Mouse (Mus musculus) kidney, postnatal 0 days (tissue): ENCODE data around the gene Trdn. TPM values are rescaled to one million over a fixed set of nuclear protein-coding genes. Genes with fewer than 3 reads are reported as not detected.

Experiments
- ATAC-seq: fragments of 200-750 bp; cut with Nextera tagmentation; replicated peaks from 2 replicates; pipeline ENCODE4 v1.8.0; 2017; ENCODE audit warnings: low read depth, moderate number of reproducible peaks, moderate TSS enrichment, moderate library complexity; ENCODE audit not compliant: low FRiP score
- DNase-seq: peaks from one replicate; pipeline ENCODE4 v3.0.0-alpha.2; 2016; ENCODE audit warnings: low spot score
- H3K27ac ChIP-seq: fragments of 300-500 bp; sonication (generic); 2 replicates; pipeline ENCODE4 v1.5.1; 2014; ENCODE audit warnings: mild to moderate bottlenecking
- H3K27me3 ChIP-seq: fragments of 300-500 bp; sonication (generic); 2 replicates; pipeline ENCODE4 v1.6.1; 2014; ENCODE audit warnings: low read length, mixed read lengths; ENCODE audit not compliant: insufficient read depth
- H3K36me3 ChIP-seq: fragments of 300-500 bp; sonication (generic); 2 replicates; pipeline ENCODE4 v1.6.1; 2014; ENCODE audit warnings: low read length, mixed read lengths; ENCODE audit not compliant: insufficient read depth
- H3K4me1 ChIP-seq: fragments of 300-500 bp; sonication (generic); replicated peaks from 2 replicates; pipeline ENCODE4 v1.6.1; 2014; ENCODE audit warnings: antibody characterized with exemption, low read length, mixed read lengths; ENCODE audit not compliant: insufficient read depth
- H3K4me2 ChIP-seq: fragments of 300-500 bp; sonication (generic); 2 replicates; pipeline ENCODE4 v1.6.1; 2014; ENCODE audit warnings: mild to moderate bottlenecking, low read length, moderate library complexity, mixed read lengths
- H3K4me3 ChIP-seq: fragments of 300-500 bp; sonication (generic); replicated peaks from 2 replicates; pipeline ENCODE4 v1.5.1; 2014; ENCODE audit warnings: low read depth, low read length
- H3K9ac ChIP-seq: fragments of 300-500 bp; sonication (generic); 2 replicates; pipeline ENCODE4 v1.6.1; 2014; ENCODE audit warnings: low read depth, low read length
- H3K9me3 ChIP-seq: fragments of 300-500 bp; sonication (generic); replicated peaks from 2 replicates; pipeline ENCODE4 v1.6.1; 2016; ENCODE audit warnings: low read length, inconsistent platforms, mixed read lengths
- CTCF ChIP-seq: IDR thresholded peaks from 2 replicates; pipeline ENCODE4 v1.5.1; 2016; ENCODE audit warnings: antibody characterized with exemption, low read depth, mild to moderate bottlenecking, moderate library complexity
- WGBS: fragments of 180-500 bp; shearing (Covaris S2); extraction: QIAGEN DNeasy Blood & Tissue Kit; methylation state at CpG from one replicate; pipeline ENCODE4 v1.1.7; 2014; 5-methylcytosine and 5-hydroxymethylcytosine counted together
- polyA plus RNA-seq: library from polyadenylated mRNA; unstranded; fragments of >200 nt; fragmentation: Nextera tagmentation; extraction: Ambion mirVana; gene quantifications from 2 replicates; pipeline ENCODE4 v1.2.1, GENCODE M21; 2015

The Trdn gene
- polyA plus RNA-seq, 1 experiment from 2014 or later, result not detected

GRCm38 (mm10) chr10:33256202-33256601 lies 175.8 kb downstream of the Trdn start:
- Histone ChIP-seq H3K4me1 (no peaks in the 10 kb centered on the region), H3K9me3 (no peaks in the 10 kb centered on the region), H3K4me2 (no peak overlapping the region), H3K27me3 (no peaks in the 10 kb centered on the region), H3K4me3 (no peak overlapping the region), H3K9ac (no peak overlapping the region), H3K36me3 (no peaks in the 10 kb centered on the region), H3K27ac (no peak overlapping the region)
- DNase-seq (no peak), ATAC-seq (no peak)
- 50% methylated on average over 1 of the region's 1 CpGs for WGBS
- no peak for TF ChIP-seq CTCF

GRCm38 (mm10) chr10:33304982-33305381 lies 224.6 kb downstream of the Trdn start:
- no peaks in the 10 kb centered on the region for H3K4me1 ChIP-seq
- TF ChIP-seq CTCF, result peak; percentile 65
- DNase-seq, result peak; percentile 63

DNA sequence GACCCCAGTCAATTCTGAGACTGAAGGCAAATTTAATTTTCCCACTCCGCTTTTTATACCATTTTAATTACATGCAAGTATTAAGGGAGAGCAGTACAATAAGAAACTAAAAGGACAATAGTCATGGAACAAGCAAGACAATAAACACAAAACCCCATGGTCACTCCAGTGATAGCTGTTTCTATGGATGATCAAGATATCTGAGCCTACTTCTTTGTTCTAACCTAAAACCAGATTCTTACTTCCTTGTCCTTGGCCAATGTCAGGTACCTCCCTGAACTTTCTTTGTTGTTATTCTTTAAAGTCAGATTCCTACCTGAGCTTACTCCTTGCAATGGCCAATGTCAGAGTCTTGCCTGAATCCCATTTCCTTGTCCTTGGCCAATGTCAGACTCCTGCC lies 272.7 kb downstream of the Trdn start:
- Histone ChIP-seq H3K4me1 (no peaks in the 10 kb centered on the region), H3K36me3 (no peaks in the 10 kb centered on the region), H3K4me3 (no peak overlapping the region), H3K27ac (no peak overlapping the region), H3K27me3 (no peaks in the 10 kb centered on the region), H3K9me3 (no peaks in the 10 kb centered on the region), H3K9ac (no peak overlapping the region), H3K4me2 (no peak overlapping the region)
- DNase-seq, result no peak
- 89% methylated on average over 1 of the region's 1 CpGs for WGBS
- ATAC-seq, result no peak
- TF ChIP-seq CTCF, result no peak

More at GRCm38 (mm10) chr10:33304982-33305381, 224.6 kb downstream of the Trdn start:
- Histone ChIP-seq H3K4me2 (no peak overlapping the region), H3K27ac (no peak overlapping the region), H3K27me3 (no peaks in the 10 kb centered on the region), H3K4me3 (no peak overlapping the region), H3K9me3 (no peaks in the 10 kb centered on the region), H3K36me3 (no peaks in the 10 kb centered on the region), H3K9ac (no peak overlapping the region)
- 19% methylated on average over 2 of the region's 2 CpGs for WGBS
- no peak for ATAC-seq

GRCm38 (mm10) chr10:33366521-33366920 lies 286.2 kb downstream of the Trdn start:
- no peak for ATAC-seq
- H3K36me3 ChIP-seq, result no peaks in the 10 kb centered on the region
- DNase-seq, result no peak
- no peaks in the 10 kb centered on the region for H3K9me3 ChIP-seq
- no peak for TF ChIP-seq CTCF
- no peak overlapping the region for H3K27ac ChIP-seq
- no peak overlapping the region for H3K9ac ChIP-seq
- no peak overlapping the region for H3K4me3 ChIP-seq
- no peak overlapping the region for H3K4me2 ChIP-seq
- H3K27me3 ChIP-seq, result no peaks in the 10 kb centered on the region
- no peaks in the 10 kb centered on the region for H3K4me1 ChIP-seq

DNA sequence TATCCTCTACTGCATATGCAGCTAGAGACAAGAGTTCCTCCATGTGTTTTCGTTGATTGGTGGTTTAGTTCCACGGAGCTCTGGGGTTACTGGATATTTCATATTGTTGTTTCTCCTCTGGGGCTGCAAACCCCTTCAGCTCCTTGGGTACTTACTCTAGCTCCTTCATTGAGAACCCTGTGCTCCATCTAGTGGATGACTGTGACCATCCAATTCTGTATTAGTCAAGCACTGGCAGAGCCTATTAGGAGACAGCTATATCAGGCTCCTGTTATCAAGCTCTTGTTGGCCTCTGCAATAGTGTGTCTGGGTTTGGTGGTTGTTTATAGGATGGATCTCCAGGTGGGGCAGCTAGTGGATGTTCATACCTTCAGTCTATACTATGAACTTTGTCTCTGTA lies 290.2 kb downstream of the Trdn start:
- no peak; the same call in 1 of the 2 replicates for TF ChIP-seq CTCF
- no peak for DNase-seq
- no peaks in the 10 kb centered on the region for H3K4me1 ChIP-seq
- no peak overlapping the region for H3K27ac ChIP-seq
- no peaks in the 10 kb centered on the region for H3K27me3 ChIP-seq
- no peak overlapping the region for H3K4me2 ChIP-seq
- no peak for ATAC-seq
- WGBS, result 72% methylated on average over 2 of the region's 2 CpGs
- H3K9ac ChIP-seq, result no peak overlapping the region
- no peaks in the 10 kb centered on the region for H3K36me3 ChIP-seq
- no peak overlapping the region for H3K4me3 ChIP-seq
- H3K9me3 ChIP-seq, result no peaks in the 10 kb centered on the region

- TF ChIP-seq CTCF, result no peak
- 86% methylated on average over 2 of the region's 2 CpGs for WGBS
- ATAC-seq (no peak), DNase-seq (no peak)
- Histone ChIP-seq H3K4me2 (no peak overlapping the region), H3K36me3 (no peaks in the 10 kb centered on the region), H3K9ac (no peak overlapping the region), H3K4me3 (no peak overlapping the region), H3K9me3 (no peaks in the 10 kb centered on the region), H3K27me3 (no peaks in the 10 kb centered on the region), H3K27ac (no peak overlapping the region), H3K4me1 (no peaks in the 10 kb centered on the region)
These were observed 295.2 kb downstream of the Trdn start for GRCm38 (mm10) chr10:33375474-33376029.

Other genes with a start within 250 kb of the Trdn start
- 0.20 and 0.34 TPM in 2 replicates for gene Nkain2, start 190.1 kb upstream of the Trdn start, polyA plus RNA-seq